Mouse (Mus musculus) hindbrain, embryonic 14.5 days (tissue): ENCODE results near the gene Thap3. TPM values are rescaled to one million over a fixed set of nuclear protein-coding genes. Genes with fewer than 3 reads are reported as not detected.

Experiments
- ATAC-seq: fragments of 200-750 bp; cut with Nextera tagmentation; 2 replicates; pipeline ENCODE4 v1.8.0; 2017; ENCODE audit warnings: moderate number of reproducible peaks, mild to moderate bottlenecking, moderate TSS enrichment, moderate library complexity; ENCODE audit not compliant: low FRiP score
- DNase-seq: peaks from one replicate; pipeline ENCODE4 v3.0.0-alpha.2; 2015; ENCODE audit warnings: low spot score
- H3K27ac ChIP-seq: fragments of 300-500 bp; sonication (generic); 2 replicates; pipeline ENCODE4 v1.5.1; 2014; ENCODE audit warnings: mild to moderate bottlenecking, moderate library complexity
- H3K27me3 ChIP-seq: fragments of 300-500 bp; sonication (generic); 2 replicates; pipeline ENCODE4 v1.6.1; 2014; ENCODE audit warnings: mild to moderate bottlenecking, low read length, mixed read lengths; ENCODE audit not compliant: control insufficient read depth, insufficient read depth
- H3K36me3 ChIP-seq: fragments of 300-500 bp; sonication (generic); replicated peaks from 2 replicates; pipeline ENCODE4 v1.6.1; 2014; ENCODE audit not compliant: control insufficient read depth, insufficient read depth
- H3K4me1 ChIP-seq: fragments of 300-500 bp; sonication (generic); replicated peaks from 2 replicates; pipeline ENCODE4 v1.6.1; 2014; ENCODE audit warnings: antibody characterized with exemption, low read length, mixed read lengths; ENCODE audit not compliant: control insufficient read depth, insufficient read depth
- H3K4me2 ChIP-seq: fragments of 300-500 bp; sonication (generic); replicated peaks from 2 replicates; pipeline ENCODE4 v1.6.1; 2014; ENCODE audit warnings: mild to moderate bottlenecking, moderate library complexity
- H3K4me3 ChIP-seq: fragments of 300-500 bp; sonication (generic); replicated peaks from 2 replicates; pipeline ENCODE4 v1.5.1; 2014; ENCODE audit warnings: mild to moderate bottlenecking, low read length
- H3K9ac ChIP-seq: fragments of 300-500 bp; sonication (generic); 2 replicates; pipeline ENCODE4 v1.6.1; 2014
- H3K9me3 ChIP-seq: fragments of 300-500 bp; sonication (generic); 2 replicates; pipeline ENCODE4 v1.6.1; 2016; ENCODE audit warnings: low read length; ENCODE audit not compliant: control insufficient read depth
- WGBS: fragments of 180-500 bp; shearing (Covaris S2); extraction: QIAGEN DNeasy Blood & Tissue Kit; methylation state at CpG from one replicate; pipeline ENCODE4 v1.1.7; 2014; 5-methylcytosine and 5-hydroxymethylcytosine counted together
- polyA plus RNA-seq: library from polyadenylated mRNA; unstranded; fragments of >200 nt; fragmentation: Nextera tagmentation; extraction: Ambion mirVana; gene quantifications from 2 replicates; pipeline ENCODE4 v1.2.1, GENCODE M21; 2014

Thap3 gene
- polyA plus RNA-seq, 1 experiment from 2014 or later: 25.1 TPM

- DNase-seq (no peak), ATAC-seq (no peak)
- H3K27me3 ChIP-seq: no peaks in the 10 kb centered on the region
- 2% methylated on average over 60 of the region's 61 CpGs for WGBS
- H3K9me3 ChIP-seq: no peaks in the 10 kb centered on the region
- peak overlapping the region; percentile 91 for H3K4me2 ChIP-seq
- H3K4me1 ChIP-seq: peaks cover 18% of the 10 kb centered on the region
- peak overlapping the region; percentile 99 for H3K4me3 ChIP-seq
- H3K36me3 ChIP-seq: peaks cover 42% of the 10 kb centered on the region
- H3K9ac ChIP-seq: peak overlapping the region; percentile 88
- 0 out of 2 replicates have a peak overlapping the region, but pooled peaks have one; percentile 76 for H3K27ac ChIP-seq
These were observed 5.7 kb upstream of the Thap3 start for GRCm38 (mm10) chr4:151994228-151995171.

GRCm38 (mm10) chr4:151993035-151993434 lies 4.2 kb upstream of the Thap3 start:
- peaks cover 22% of the 10 kb centered on the region for H3K4me1 ChIP-seq
- no peak for DNase-seq
- 88% methylated on average over 6 of the region's 6 CpGs for WGBS
- ATAC-seq: no peak
- no peak overlapping the region for H3K27ac ChIP-seq
- no peak overlapping the region for H3K4me2 ChIP-seq
- H3K27me3 ChIP-seq: no peaks in the 10 kb centered on the region
- no peak overlapping the region for H3K9ac ChIP-seq
- H3K36me3 ChIP-seq: peaks cover 42% of the 10 kb centered on the region
- no peak overlapping the region for H3K4me3 ChIP-seq
- no peaks in the 10 kb centered on the region for H3K9me3 ChIP-seq

GRCm38 (mm10) chr4:151992091-151992490 lies 3.3 kb upstream of the Thap3 start:
- Histone ChIP-seq H3K36me3 (peaks cover 42% of the 10 kb centered on the region), H3K27ac (no peak overlapping the region), H3K4me2 (no peak overlapping the region), H3K9ac (no peak overlapping the region), H3K4me1 (peaks cover 20% of the 10 kb centered on the region), H3K4me3 (no peak overlapping the region), H3K9me3 (no peaks in the 10 kb centered on the region), H3K27me3 (no peaks in the 10 kb centered on the region)
- no peak for DNase-seq
- ATAC-seq: no peak
- WGBS: 97% methylated on average over 9 of the region's 9 CpGs

DNA sequence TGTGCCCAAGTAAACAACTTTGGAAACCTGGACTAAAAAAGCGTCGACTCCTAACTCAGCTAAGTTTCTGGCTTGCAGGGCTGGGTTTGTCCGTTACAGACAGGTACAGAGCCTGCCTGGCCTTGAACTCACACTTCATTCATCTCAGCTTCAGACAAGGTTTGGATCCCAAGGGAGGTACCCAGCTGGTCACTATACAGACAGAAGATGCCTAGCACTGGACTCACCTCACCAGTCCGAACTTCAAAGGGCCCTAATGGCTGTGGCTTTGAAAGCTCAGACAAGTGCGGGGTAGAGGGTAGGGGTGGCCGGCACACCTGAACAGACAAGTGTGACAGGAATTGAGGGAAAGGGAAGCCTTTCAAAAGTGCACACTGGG lies 302 bp upstream of the Thap3 start:
- 31% methylated on average over 6 of the region's 6 CpGs for WGBS
- no peak for DNase-seq
- ATAC-seq: 0 out of 2 replicates have a peak, but pooled peaks have one; percentile 12
- Histone ChIP-seq H3K27ac (no peak overlapping the region), H3K27me3 (no peaks in the 10 kb centered on the region), H3K9ac (peak overlapping the region; percentile 95), H3K4me1 (peaks cover 14% of the 10 kb centered on the region), H3K4me2 (peak overlapping the region; percentile 90), H3K36me3 (peaks cover 43% of the 10 kb centered on the region), H3K9me3 (no peaks in the 10 kb centered on the region), H3K4me3 (peak overlapping the region; percentile 86)

DNA sequence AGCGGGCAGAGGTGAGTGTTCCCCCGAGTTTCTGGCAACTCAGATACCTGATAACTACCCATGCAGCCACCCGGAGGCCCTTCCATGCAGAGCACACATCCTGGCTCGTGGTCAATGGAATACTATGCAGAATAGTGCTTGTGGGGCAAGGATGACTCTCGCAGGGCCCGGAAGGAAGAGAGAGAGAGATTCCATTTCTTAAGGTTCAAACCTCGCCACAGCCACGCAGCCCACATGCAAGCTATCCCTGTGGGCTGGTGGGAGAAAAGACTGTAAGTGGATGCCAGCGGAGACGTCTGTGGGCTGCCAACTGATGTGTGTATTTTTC lies 819 bp downstream of the Thap3 start:
- 26% methylated on average over 10 of the region's 10 CpGs for WGBS
- H3K27me3 ChIP-seq: no peaks in the 10 kb centered on the region
- no peak for ATAC-seq

DNA sequence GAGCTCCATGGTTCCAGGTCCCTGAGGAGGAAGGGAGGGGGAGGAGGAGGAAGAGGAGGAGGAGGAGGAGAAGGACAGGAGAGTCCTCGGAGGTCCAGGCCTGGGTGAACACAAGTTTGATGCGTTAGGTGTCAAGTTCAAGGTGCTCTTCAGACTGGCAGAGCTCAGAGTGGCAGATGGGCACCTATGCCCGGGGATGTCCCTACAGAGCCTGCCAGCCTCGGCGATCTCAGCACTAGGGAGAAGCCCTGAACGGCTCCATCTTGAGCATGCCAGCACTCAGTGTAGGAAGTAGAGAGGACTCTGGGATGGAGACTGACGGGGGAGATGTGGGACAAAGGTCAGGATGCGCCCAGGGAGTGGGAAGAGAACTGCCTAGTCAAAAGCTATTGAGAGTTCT lies 2.1 kb downstream of the Thap3 start:
- DNase-seq (no peak), ATAC-seq (no peak)
- peaks cover 8% of the 10 kb centered on the region; the same call in 1 of the 2 replicates for H3K4me1 ChIP-seq
- H3K27ac ChIP-seq: no peak overlapping the region
- H3K9ac ChIP-seq: no peak overlapping the region
- WGBS: 69% methylated on average over 8 of the region's 8 CpGs
- H3K4me2 ChIP-seq: no peak overlapping the region
- H3K4me3 ChIP-seq: no peak overlapping the region
- H3K9me3 ChIP-seq: no peaks in the 10 kb centered on the region
- H3K27me3 ChIP-seq: no peaks in the 10 kb centered on the region
- H3K36me3 ChIP-seq: peaks cover 41% of the 10 kb centered on the region

More for the DNA sequence above, 819 bp downstream of the Thap3 start:
- H3K9me3 ChIP-seq: no peaks in the 10 kb centered on the region
- H3K27ac ChIP-seq: peak overlapping the region; percentile 83
- H3K4me1 ChIP-seq: peaks cover 8% of the 10 kb centered on the region; the same call in 1 of the 2 replicates
- H3K9ac ChIP-seq: peak overlapping the region; percentile 95
- H3K4me3 ChIP-seq: peak overlapping the region; percentile 86
- DNase-seq: no peak
- H3K4me2 ChIP-seq: peak overlapping the region; percentile 90
- peaks cover 47% of the 10 kb centered on the region for H3K36me3 ChIP-seq

GRCm38 (mm10) chr4:151985886-151986285 lies 2.9 kb downstream of the Thap3 start:
- WGBS: 48% methylated on average over 10 of the region's 10 CpGs
- H3K27me3 ChIP-seq: no peaks in the 10 kb centered on the region
- H3K27ac ChIP-seq: no peak overlapping the region
- H3K9ac ChIP-seq: no peak overlapping the region
- DNase-seq (no peak), ATAC-seq (no peak)
- peaks cover 33% of the 10 kb centered on the region for H3K36me3 ChIP-seq
- H3K4me3 ChIP-seq: no peak overlapping the region
- H3K4me2 ChIP-seq: no peak overlapping the region
- no peaks in the 10 kb centered on the region for H3K9me3 ChIP-seq
- H3K4me1 ChIP-seq: peaks cover 8% of the 10 kb centered on the region; the same call in 1 of the 2 replicates

DNA sequence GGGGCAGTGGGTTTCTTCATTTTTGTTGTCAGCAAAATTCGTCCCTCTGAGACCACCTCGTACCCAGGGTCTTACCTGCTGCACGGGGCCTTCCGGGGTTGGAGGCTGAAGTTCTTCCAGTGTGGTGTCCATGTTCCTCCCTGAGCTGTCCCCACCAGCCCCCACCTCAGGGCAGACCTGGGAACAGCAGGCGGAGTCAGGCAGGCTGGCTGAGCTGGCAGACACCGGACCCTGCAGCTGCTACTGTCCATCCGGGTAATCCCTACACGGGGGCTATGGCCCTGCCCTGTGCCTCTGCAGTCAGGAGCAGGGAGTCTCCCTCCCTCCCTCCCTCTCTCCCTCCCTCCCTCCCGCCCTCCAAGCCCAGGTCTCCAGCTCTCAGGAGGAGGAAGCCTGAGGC lies 5.2 kb downstream of the Thap3 start:
- H3K4me2 ChIP-seq: no peak overlapping the region
- no peak overlapping the region for H3K27ac ChIP-seq
- H3K27me3 ChIP-seq: no peaks in the 10 kb centered on the region
- peaks cover 8% of the 10 kb centered on the region; the same call in 1 of the 2 replicates for H3K4me1 ChIP-seq
- peaks cover 32% of the 10 kb centered on the region for H3K36me3 ChIP-seq
- ATAC-seq: no peak
- no peak for DNase-seq
- H3K9me3 ChIP-seq: no peaks in the 10 kb centered on the region
- no peak overlapping the region for H3K9ac ChIP-seq
- no peak overlapping the region for H3K4me3 ChIP-seq
- WGBS: 43% methylated on average over 8 of the region's 9 CpGs

- Histone ChIP-seq H3K4me3 (no peak overlapping the region), H3K27me3 (no peaks in the 10 kb centered on the region), H3K36me3 (peaks cover 36% of the 10 kb centered on the region), H3K9me3 (no peaks in the 10 kb centered on the region), H3K4me1 (peaks cover 5% of the 10 kb centered on the region; the same call in 1 of the 2 replicates), H3K9ac (no peak overlapping the region), H3K27ac (no peak overlapping the region), H3K4me2 (no peak overlapping the region)
- ATAC-seq: no peak
- 72% methylated on average over 17 of the region's 17 CpGs for WGBS
- DNase-seq: no peak
These were observed 5.8 kb downstream of the Thap3 start for GRCm38 (mm10) chr4:151983043-151983442.
